Mouse (Mus musculus) granulocyte monocyte progenitor cell, adult 5-6 weeks (primary cell): ENCODE measurements at regions not wholly inside any gene's neighbourhood (a gene's known extent, or its start where the extent isn't known, plus 50 kb on each side); places are given as distances from the start of the nearest gene placed in this dataset.
A peak's percentile ranks its signal among the peaks of the same experiment; 100 is the strongest.

Source experiments
- ATAC-seq: replicated peaks from 2 replicates; pipeline ENCODE4 v1.8.0; 2016; ENCODE audit warnings: mild to moderate bottlenecking, moderate TSS enrichment, inconsistent platforms; ENCODE audit not compliant: poor library complexity, severe bottlenecking

DNA sequence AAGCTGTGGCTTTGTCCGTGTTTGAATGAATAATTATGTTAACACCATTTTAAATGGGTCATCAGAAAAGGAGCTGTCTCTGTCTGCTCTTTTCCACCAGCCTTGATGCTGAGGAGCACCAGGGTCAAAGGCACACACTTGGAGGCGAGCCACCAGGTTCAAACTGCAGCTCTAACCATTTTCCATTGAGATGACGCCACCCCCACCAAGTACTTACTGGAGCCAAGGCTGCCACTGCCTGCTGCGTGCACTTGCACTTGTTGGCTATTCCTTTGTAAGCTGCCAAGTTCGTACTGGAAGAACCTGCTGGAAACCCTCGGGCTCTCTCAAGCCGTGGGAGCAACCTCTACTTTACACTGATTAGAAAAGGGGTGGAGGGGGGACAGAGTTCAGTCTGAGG is 154.5 kb downstream of the H2al1j start:
- ATAC-seq = no peak

GRCm38 (mm10) chrX:11486588-11486987 is 159.0 kb downstream of the H2al1j start:
- ATAC-seq = no peak

- ATAC-seq = no peak
Measured at GRCm38 (mm10) chrX:11487876-11488275, 160.3 kb downstream of the H2al1j start.

DNA sequence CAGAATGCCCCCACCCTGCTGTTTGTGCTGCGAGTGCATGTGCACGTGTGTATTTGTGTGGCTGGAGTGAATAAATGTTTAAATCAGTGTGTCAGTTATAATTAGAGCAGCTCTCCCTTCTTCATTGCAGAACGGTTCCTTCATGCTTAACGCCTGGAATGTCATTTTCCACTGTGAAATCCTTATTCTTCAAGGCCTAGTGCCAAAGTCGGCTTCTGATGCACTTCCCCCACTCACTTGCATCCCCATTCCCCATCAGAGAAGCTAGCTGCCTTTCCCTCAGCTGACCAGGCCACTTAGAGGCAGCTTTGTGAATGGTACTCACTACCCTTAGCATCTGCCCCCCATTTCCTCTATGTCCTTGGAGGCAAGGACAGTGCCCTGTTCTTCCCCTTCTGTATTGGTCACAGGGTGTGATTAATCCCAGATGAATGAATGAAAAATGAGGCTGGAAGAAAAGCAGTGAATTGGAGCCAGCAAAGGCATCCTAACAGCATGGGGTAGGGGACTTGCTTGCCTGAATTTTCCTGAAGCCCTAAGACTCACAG is 162.6 kb downstream of the H2al1j start:
- ATAC-seq = no peak

DNA sequence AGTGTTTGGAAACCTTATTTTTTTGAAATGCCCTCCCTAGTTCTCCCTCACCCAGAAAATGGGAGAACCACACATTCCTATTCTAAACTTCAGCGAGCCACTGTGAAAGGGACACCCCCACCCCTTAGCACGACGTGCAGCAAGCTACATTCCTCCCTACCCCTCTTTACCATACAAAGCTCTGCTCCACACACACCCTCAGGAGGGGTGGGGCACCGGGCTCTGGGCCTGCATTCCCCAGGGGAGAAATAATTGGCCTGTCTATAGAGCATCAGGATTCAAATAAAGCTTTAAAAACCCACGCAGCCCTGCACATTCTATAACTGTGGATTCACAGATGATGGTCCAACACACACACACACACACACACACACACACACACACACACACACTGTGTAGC is 163.6 kb downstream of the H2al1j start:
- no peak for ATAC-seq

GRCm38 (mm10) chrX:11491676-11492391 is 164.2 kb downstream of the H2al1j start:
- ATAC-seq = no peak

GRCm38 (mm10) chrX:11493526-11494245 is 166.1 kb downstream of the H2al1j start:
- no peak for ATAC-seq

DNA sequence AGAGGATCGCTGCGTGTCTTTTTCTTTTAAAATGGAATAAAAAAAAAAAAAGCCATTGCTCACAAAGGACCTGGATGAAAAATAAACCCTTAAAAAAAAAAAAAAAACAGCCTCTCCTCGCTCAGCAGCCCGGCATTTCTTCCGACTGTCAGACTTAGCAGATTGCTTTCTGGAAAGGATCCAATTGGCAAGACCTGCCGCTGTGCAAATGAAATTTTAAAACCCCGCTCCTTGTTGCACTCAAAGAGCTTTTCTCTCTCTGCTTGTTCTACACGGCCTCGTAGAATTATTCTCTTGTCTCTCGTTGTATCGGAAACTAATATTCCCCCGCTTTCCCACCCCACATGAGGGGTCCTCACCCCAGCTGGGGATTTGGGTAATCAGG is 166.6 kb downstream of the H2al1j start:
- ATAC-seq = no peak

DNA sequence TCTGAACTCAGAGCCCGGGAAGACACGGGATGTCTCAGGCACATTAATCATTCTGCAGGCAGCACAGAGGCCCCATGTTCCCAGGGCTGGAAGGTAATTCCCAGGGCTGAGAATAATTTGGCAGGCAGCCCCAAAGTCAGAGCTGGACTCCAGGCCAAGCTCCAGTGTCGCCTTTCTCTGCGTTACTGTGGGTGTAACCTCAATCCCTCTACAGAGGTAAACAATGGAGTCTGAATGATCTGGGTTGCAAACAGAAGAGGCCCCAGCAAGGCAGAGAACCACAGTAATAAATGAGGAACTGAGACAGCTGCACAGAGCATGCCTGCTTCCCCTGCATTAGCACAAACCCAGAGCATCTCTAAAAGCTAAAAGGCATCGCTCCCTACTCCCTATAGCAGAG is 184.8 kb downstream of the H2al1j start:
- ATAC-seq = peak; percentile 72

DNA sequence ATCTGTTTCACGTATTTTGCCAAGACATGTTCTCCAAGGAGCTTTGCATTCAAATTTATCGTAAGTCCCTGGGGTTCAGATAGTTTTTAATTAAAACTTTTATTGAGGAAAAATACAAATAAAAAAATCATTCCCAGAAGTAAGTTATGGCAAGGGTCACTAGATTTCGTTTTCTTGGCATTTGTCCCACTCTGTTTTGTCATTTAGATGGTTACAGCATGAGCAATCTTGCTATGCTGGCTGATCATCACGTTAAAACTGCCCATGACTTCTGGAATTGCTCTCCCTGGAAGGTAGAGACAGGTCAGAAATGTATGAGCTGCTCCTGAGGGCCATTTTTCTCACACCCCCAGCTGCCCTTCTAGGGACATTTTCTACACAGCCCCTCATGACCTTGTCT is 185.3 kb downstream of the H2al1j start:
- ATAC-seq = no peak

- ATAC-seq = no peak
Measured at GRCm38 (mm10) chrX:11523791-11524190, 196.2 kb downstream of the H2al1j start.

GRCm38 (mm10) chrX:11525326-11525725 is 197.7 kb downstream of the H2al1j start:
- ATAC-seq = no peak

GRCm38 (mm10) chrX:11528589-11528988 is 201.0 kb downstream of the H2al1j start:
- ATAC-seq = no peak

DNA sequence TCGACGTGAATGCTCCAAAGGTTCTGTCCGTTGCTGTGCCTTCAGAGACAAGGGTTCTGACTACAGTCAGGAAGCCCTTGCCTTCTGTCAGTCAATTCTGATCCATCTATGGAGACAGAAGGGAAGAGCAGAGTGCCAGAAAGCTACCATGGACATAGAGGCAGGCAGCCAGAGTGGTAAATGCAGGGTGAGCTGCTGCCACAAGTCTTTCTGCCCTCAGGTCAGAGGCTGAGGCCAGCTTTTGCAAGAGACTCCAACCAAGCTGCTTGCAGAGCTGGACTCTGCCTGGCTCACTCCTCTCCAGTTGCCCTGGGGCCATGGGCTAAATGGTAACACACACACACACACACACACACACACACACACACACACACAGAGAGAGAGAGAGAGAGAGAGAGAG is 201.6 kb downstream of the H2al1j start:
- ATAC-seq = no peak

DNA sequence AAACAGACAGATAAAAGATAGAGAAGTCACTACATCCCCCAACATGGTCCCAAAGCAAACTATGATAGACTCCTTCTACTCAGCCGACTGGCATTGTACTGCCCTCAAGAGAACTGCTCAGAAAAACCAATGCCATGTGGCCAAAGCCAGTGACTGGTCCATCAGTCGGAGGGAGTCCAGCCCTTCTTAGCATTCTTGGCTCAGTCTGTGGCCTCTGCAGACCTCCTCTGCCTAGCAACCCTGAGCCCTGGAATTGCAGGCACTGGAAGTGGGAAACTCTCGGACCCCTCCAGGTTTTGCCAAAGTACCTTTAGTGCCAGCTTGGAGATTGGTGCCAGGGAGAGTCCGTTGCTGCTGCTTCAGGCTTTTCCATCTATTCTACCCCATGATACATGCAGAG is 205.2 kb downstream of the H2al1j start:
- no peak for ATAC-seq

GRCm38 (mm10) chrX:11533871-11534270 is 206.2 kb downstream of the H2al1j start:
- ATAC-seq = no peak

DNA sequence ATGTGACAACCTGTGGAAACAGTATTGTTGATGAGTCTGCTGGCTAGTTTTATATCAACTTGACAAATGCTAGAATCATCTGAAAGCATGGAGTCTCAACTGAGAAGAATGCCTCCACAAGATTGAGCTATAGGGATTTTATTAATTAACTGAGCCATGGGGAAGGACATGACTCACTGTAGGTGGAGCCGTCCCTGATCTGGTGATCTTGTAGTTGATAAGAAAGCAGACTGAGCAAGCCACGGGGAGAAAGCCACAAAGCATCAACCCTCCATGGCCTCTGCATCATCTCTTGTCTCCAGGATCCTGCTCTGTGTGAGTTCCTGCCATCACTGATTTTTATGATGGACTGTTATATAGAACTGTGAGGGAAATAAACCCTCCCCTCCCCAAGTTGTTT is 213.4 kb downstream of the H2al1j start:
- no peak for ATAC-seq

- ATAC-seq = no peak
Measured at GRCm38 (mm10) chrX:11550164-11550851, 222.7 kb downstream of the H2al1j start.

- no peak for ATAC-seq
Measured at GRCm38 (mm10) chrX:11552177-11552576, 224.6 kb downstream of the H2al1j start.

DNA sequence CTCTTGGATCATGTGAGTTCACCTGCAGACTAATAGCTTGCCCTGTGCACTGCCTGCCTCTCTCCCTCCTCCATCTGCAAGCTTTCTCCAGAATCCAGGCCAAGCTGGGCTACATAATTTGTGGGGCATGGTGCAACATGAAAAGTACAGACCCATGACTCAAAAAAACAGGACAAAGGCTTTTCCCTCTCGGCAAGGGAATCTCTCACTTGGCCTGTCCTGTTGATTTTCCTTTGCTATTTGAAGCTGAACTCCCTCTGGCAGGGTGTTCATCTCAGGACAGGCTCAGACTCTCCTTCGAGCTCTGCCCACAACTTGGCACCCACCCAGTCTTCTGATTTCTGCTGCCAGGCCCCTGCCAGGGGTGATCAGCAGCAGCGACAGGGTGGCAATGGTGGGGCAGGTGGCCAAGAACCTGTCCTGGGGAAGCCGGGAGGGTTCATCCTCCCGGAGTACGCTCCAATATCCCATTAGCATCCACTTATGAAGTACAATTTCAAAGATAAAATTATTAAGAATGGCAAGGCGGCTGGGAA is 227.5 kb downstream of the H2al1j start:
- ATAC-seq = no peak

DNA sequence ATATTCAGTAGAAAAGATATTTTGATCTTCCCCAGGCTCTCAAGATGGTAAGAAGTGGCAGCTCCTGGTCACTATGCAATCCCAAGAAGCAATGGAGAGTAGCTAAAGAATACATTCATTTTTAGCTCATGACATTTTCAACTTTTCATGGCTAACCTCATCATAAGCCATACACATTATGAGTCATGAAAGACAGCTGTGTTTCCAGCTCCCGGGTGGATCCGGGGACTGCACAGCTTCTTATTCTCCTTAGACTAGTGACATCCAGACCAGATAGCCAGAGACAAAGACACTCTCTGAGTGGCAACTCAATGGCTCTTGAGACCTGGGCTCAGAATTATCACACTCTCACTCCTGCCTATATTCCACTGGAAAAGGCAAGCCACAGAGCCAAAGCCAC is 230.6 kb downstream of the H2al1j start:
- ATAC-seq = no peak
